Comparison of ENCODE assay signal across 25 mouse cellular contexts in genomic region chr2:63459112-63459511, GRCm38 (mm10).
"Had no signal": no experiment of that assay in that cellular context is flagged by ENCODE, and none has a peak within 500 bp of the region (broad histone marks: within the 10 kb centered on the region; RNA-seq: fewer than 3 reads in every experiment).

No protein-coding gene starts in this region.

- H3K27me3 ChIP-seq: embryonic facial prominence, embryonic 12.5 days; embryonic facial prominence, embryonic 13.5 days; embryonic facial prominence, embryonic 15.5 days; forebrain, embryonic 12.5 days; forebrain, embryonic 13.5 days; forebrain, embryonic 15.5 days had no signal

- H3K9ac ChIP-seq: embryonic facial prominence, embryonic 12.5 days; embryonic facial prominence, embryonic 13.5 days; embryonic facial prominence, embryonic 15.5 days; forebrain, embryonic 12.5 days; forebrain, embryonic 13.5 days; forebrain, embryonic 15.5 days; forebrain, postnatal 0 days had no signal

- H3K4me3 ChIP-seq: embryonic facial prominence, embryonic 10.5 days; embryonic facial prominence, embryonic 12.5 days; embryonic facial prominence, embryonic 13.5 days; embryonic facial prominence, embryonic 15.5 days; erythroblast, embryonic 14.5 days; forebrain, embryonic 12.5 days; forebrain, embryonic 13.5 days; forebrain, embryonic 15.5 days; gastrocnemius, adult 2 months; heart, adult 2 months; heart, embryonic 10.5 days had no signal

- DNase-seq: cerebellum, adult 9-10 months; cerebellum, adult 9-11 months; cerebellum, postnatal 10 days; cerebellum, postnatal 14 days; cerebellum, postnatal 25 days; cerebellum, postnatal 36 days; embryo, embryonic 11 days; forebrain, postnatal 0 days; gastrocnemius, adult 2 months; gastrocnemius, postnatal 10 days; gastrocnemius, postnatal 14 days; gastrocnemius, postnatal 25 days; gastrocnemius, postnatal 36 days; heart, adult 11 months; heart, adult 18-20 months; heart, adult 2 months had no signal

- H3K36me3 ChIP-seq: embryonic facial prominence, embryonic 10.5 days; embryonic facial prominence, embryonic 12.5 days; embryonic facial prominence, embryonic 13.5 days; embryonic facial prominence, embryonic 15.5 days; forebrain, embryonic 12.5 days; forebrain, embryonic 15.5 days; heart, embryonic 10.5 days had no signal

- H3K9me3 ChIP-seq: embryonic facial prominence, embryonic 10.5 days; embryonic facial prominence, embryonic 12.5 days; embryonic facial prominence, embryonic 13.5 days; embryonic facial prominence, embryonic 15.5 days; forebrain, embryonic 12.5 days; forebrain, embryonic 13.5 days; forebrain, embryonic 15.5 days; heart, embryonic 10.5 days had no signal

- H3K4me2 ChIP-seq: embryonic facial prominence, embryonic 12.5 days; embryonic facial prominence, embryonic 13.5 days; embryonic facial prominence, embryonic 15.5 days; forebrain, embryonic 12.5 days; forebrain, embryonic 13.5 days; forebrain, embryonic 15.5 days had no signal

- H3K27ac ChIP-seq: embryonic facial prominence, embryonic 10.5 days; embryonic facial prominence, embryonic 12.5 days; embryonic facial prominence, embryonic 13.5 days; embryonic facial prominence, embryonic 15.5 days; forebrain, embryonic 12.5 days; forebrain, embryonic 13.5 days; forebrain, embryonic 15.5 days; gastrocnemius, adult 2 months; heart, adult 2 months; heart, embryonic 10.5 days had no signal

- H3K4me1 ChIP-seq: embryonic facial prominence, embryonic 10.5 days; embryonic facial prominence, embryonic 12.5 days; embryonic facial prominence, embryonic 13.5 days; embryonic facial prominence, embryonic 15.5 days; forebrain, embryonic 12.5 days had no signal
